Mouse (Mus musculus): ENCODE data around the gene 4930503B20Rik.

Gene 4930503B20Rik

GRCm38 (mm10) chr3:146652431-146652830 is 1.3 kb upstream of the 4930503B20Rik start:
- no peak for DNase-seq (ENCODE audit: low read depth, low spot score)

- no peak for DNase-seq (ENCODE audit: low read depth, low spot score)
These were observed 401 bp downstream of the 4930503B20Rik start for GRCm38 (mm10) chr3:146650716-146651115.

GRCm38 (mm10) chr3:146649311-146649894 is 1.7 kb downstream of the 4930503B20Rik start:
- DNase-seq (ENCODE audit: low read depth, low spot score), result no peak

GRCm38 (mm10) chr3:146641818-146642427 is 9.2 kb downstream of the 4930503B20Rik start:
- DNase-seq (ENCODE audit: low read depth, low spot score), result peak; percentile 53

- no peak for DNase-seq (ENCODE audit: low read depth, low spot score)
These were observed 18.6 kb downstream of the 4930503B20Rik start for GRCm38 (mm10) chr3:146632506-146632905.

- no peak for DNase-seq (ENCODE audit: low read depth, low spot score)
These were observed 22.7 kb downstream of the 4930503B20Rik start for GRCm38 (mm10) chr3:146628227-146628982.

- no peak for DNase-seq (ENCODE audit: low read depth, low spot score)
These were observed 25.4 kb downstream of the 4930503B20Rik start for GRCm38 (mm10) chr3:146625766-146626165.

GRCm38 (mm10) chr3:146621966-146622365 is 29.2 kb downstream of the 4930503B20Rik start:
- no peak for DNase-seq (ENCODE audit: low read depth, low spot score)

GRCm38 (mm10) chr3:146620555-146621249 is 30.4 kb downstream of the 4930503B20Rik start:
- DNase-seq (ENCODE audit: low read depth, low spot score), result no peak

- DNase-seq (ENCODE audit: low read depth, low spot score), result no peak
These were observed 31.0 kb downstream of the 4930503B20Rik start for GRCm38 (mm10) chr3:146620101-146620500.

GRCm38 (mm10) chr3:146618357-146618756 is 32.8 kb downstream of the 4930503B20Rik start:
- no peak for DNase-seq (ENCODE audit: low read depth, low spot score)

- no peak for DNase-seq (ENCODE audit: low read depth, low spot score)
These were observed 33.2 kb downstream of the 4930503B20Rik start for GRCm38 (mm10) chr3:146617946-146618345.

GRCm38 (mm10) chr3:146616533-146617283 is 34.4 kb downstream of the 4930503B20Rik start:
- DNase-seq (ENCODE audit: low read depth, low spot score), result no peak

- DNase-seq (ENCODE audit: low read depth, low spot score), result no peak
These were observed 35.6 kb downstream of the 4930503B20Rik start, which contains the start of gene Dnase2b for GRCm38 (mm10) chr3:146615496-146615895. TSS of gene Dnase2b (minus strand) at chr3:146615596.

GRCm38 (mm10) chr3:146611821-146612220 is 39.3 kb downstream of the 4930503B20Rik start:
- DNase-seq (ENCODE audit: low read depth, low spot score), result peak; percentile 29

GRCm38 (mm10) chr3:146611261-146611660 is 39.9 kb downstream of the 4930503B20Rik start:
- no peak for DNase-seq (ENCODE audit: low read depth, low spot score)

- DNase-seq (ENCODE audit: low read depth, low spot score), result no peak
These were observed 40.8 kb downstream of the 4930503B20Rik start for GRCm38 (mm10) chr3:146610322-146610721.

- DNase-seq (ENCODE audit: low read depth, low spot score), result peak; percentile 77
These were observed 43.7 kb downstream of the 4930503B20Rik start for GRCm38 (mm10) chr3:146607368-146607767.

- DNase-seq (ENCODE audit: low read depth, low spot score), result no peak
These were observed 46.5 kb downstream of the 4930503B20Rik start for GRCm38 (mm10) chr3:146604647-146605046.

- DNase-seq (ENCODE audit: low read depth, low spot score), result no peak
These were observed 48.6 kb downstream of the 4930503B20Rik start for GRCm38 (mm10) chr3:146602531-146602930.

GRCm38 (mm10) chr3:146601205-146601604 is 49.9 kb downstream of the 4930503B20Rik start:
- DNase-seq (ENCODE audit: low read depth, low spot score), result no peak

Measured in 3T3-L1 (cell line).